Mouse (Mus musculus) lung, postnatal 0 days (tissue): ENCODE measurements around the gene Ttll9. TPM values are rescaled to one million over a fixed set of nuclear protein-coding genes. Genes with fewer than 3 reads are reported as not detected.
A peak's percentile ranks its signal among the peaks of the same experiment; 100 is the strongest.

ENCODE experiments used
- ATAC-seq: fragments of 200-750 bp; cut with Nextera tagmentation; 2 replicates; pipeline ENCODE4 v1.8.0; 2017; ENCODE audit warnings: moderate library complexity
- DNase-seq: peaks from one replicate; pipeline ENCODE4 v3.0.0-alpha.2; 2016; ENCODE audit warnings: low spot score
- H3K27ac ChIP-seq: fragments of 300-500 bp; sonication (generic); 2 replicates; pipeline ENCODE4 v1.5.1; 2014; ENCODE audit warnings: antibody characterized with exemption, mild to moderate bottlenecking, low read length, mixed read lengths
- H3K27me3 ChIP-seq: fragments of 300-500 bp; sonication (generic); replicated peaks from 2 replicates; pipeline ENCODE4 v1.6.1; 2014; ENCODE audit warnings: low read length, mixed read lengths; ENCODE audit not compliant: insufficient read depth
- H3K36me3 ChIP-seq: fragments of 300-500 bp; sonication (generic); 2 replicates; pipeline ENCODE4 v1.6.1; 2014; ENCODE audit warnings: low read length, mixed read lengths; ENCODE audit not compliant: insufficient read depth
- H3K4me1 ChIP-seq: fragments of 300-500 bp; sonication (generic); 2 replicates; pipeline ENCODE4 v1.6.1; 2014; ENCODE audit warnings: antibody characterized with exemption, low read depth, low read length, mixed read lengths; ENCODE audit not compliant: insufficient read depth
- H3K4me2 ChIP-seq: fragments of 300-500 bp; sonication (generic); replicated peaks from 2 replicates; pipeline ENCODE4 v1.6.1; 2014; ENCODE audit warnings: low read depth, mild to moderate bottlenecking, low read length, moderate library complexity, mixed read lengths
- H3K4me3 ChIP-seq: fragments of 300-500 bp; sonication (generic); 2 replicates; pipeline ENCODE4 v1.5.1; 2014; ENCODE audit warnings: low read depth, low read length
- H3K9ac ChIP-seq: fragments of 300-500 bp; sonication (generic); replicated peaks from 2 replicates; pipeline ENCODE4 v1.6.1; 2014; ENCODE audit warnings: low read depth, mild to moderate bottlenecking
- H3K9me3 ChIP-seq: fragments of 300-500 bp; sonication (generic); 2 replicates; pipeline ENCODE4 v1.6.1; 2016; ENCODE audit warnings: low read length, mixed read lengths
- CTCF ChIP-seq: IDR thresholded peaks from 2 replicates; pipeline ENCODE4 v1.5.1; 2016; ENCODE audit warnings: antibody characterized with exemption, mild to moderate bottlenecking
- EP300 ChIP-seq: IDR thresholded peaks from 2 replicates; pipeline ENCODE4 v1.6.1; 2016; ENCODE audit warnings: antibody characterized with exemption, mild to moderate bottlenecking, control low read depth
- WGBS: fragments of 180-500 bp; shearing (Covaris S2); extraction: QIAGEN DNeasy Blood & Tissue Kit; methylation state at CpG from one replicate; pipeline ENCODE4 v1.1.7; 2014; 5-methylcytosine and 5-hydroxymethylcytosine counted together
- polyA plus RNA-seq: library from polyadenylated mRNA; unstranded; fragments of >200 nt; fragmentation: Nextera tagmentation; extraction: Ambion mirVana; gene quantifications from 2 replicates; pipeline ENCODE4 v1.2.1, GENCODE M21; 2015

Gene Ttll9
- polyA plus RNA-seq, 1 experiment from 2014 or later, result 1.1 TPM

DNA sequence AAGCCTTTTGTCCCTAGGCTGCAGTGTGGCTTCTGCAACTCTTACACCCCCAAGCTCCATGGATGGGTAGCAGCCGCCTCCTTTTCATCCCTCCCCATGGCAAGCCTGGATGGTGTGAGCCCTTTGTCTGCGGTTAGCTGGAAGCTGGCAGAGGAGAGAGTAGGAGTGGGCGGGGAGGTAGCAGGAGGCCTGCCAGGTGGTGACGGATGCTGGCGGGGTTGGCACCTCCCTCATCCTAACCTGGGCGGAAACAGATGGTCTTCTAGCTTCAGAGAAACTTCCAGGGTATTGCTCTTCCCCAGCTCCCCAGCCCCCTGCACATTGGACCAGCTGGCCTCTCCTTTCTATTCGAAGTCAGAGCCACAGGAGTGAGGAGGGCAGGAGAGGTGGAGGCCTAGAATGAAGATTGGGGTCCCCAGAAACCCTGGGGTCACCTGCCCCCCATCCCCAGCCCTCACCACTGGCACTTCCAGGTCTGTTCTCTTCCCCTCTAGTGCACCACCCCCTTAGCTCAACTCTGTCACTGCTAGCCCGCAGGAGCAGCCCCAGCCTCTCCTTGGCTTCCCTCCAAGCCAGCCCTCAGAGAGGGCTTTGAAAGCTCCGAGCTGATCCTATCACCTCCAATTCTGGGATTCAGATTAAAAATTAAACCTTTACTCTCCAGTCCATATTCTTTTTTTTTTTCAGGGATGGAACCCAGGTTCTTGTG is 87.2 kb downstream of the Ttll9 start:
- no peak for DNase-seq

GRCm38 (mm10) chr2:153049997-153050358 is 87.7 kb downstream of the Ttll9 start:
- DNase-seq (no peak), ATAC-seq (no peak)
- Histone ChIP-seq H3K4me1 (no peaks in the 10 kb centered on the region), H3K4me2 (no peak overlapping the region), H3K36me3 (no peaks in the 10 kb centered on the region), H3K27ac (no peak overlapping the region), H3K4me3 (no peak overlapping the region), H3K9ac (no peak overlapping the region), H3K9me3 (no peaks in the 10 kb centered on the region), H3K27me3 (peaks cover 16% of the 10 kb centered on the region; the same call in 1 of the 2 replicates)
- TF ChIP-seq EP300 (no peak), CTCF (no peak)
- WGBS, result 63% methylated on average over 4 of the region's 4 CpGs

More for the DNA sequence above, 87.2 kb downstream of the Ttll9 start:
- Histone ChIP-seq H3K9me3 (no peaks in the 10 kb centered on the region), H3K27ac (no peak overlapping the region), H3K4me2 (no peak overlapping the region), H3K4me3 (no peak overlapping the region), H3K27me3 (peaks cover 16% of the 10 kb centered on the region; the same call in 1 of the 2 replicates), H3K4me1 (no peaks in the 10 kb centered on the region), H3K36me3 (no peaks in the 10 kb centered on the region), H3K9ac (no peak overlapping the region)
- no peak for TF ChIP-seq EP300
- TF ChIP-seq CTCF, result no peak
- no peak for ATAC-seq
- WGBS, result 24% methylated on average over 9 of the region's 9 CpGs

GRCm38 (mm10) chr2:153051095-153051494 is 88.8 kb downstream of the Ttll9 start:
- TF ChIP-seq CTCF, result no peak
- no peak for TF ChIP-seq EP300
- no peak overlapping the region for H3K27ac ChIP-seq
- no peak overlapping the region for H3K4me3 ChIP-seq
- H3K4me2 ChIP-seq, result no peak overlapping the region
- peaks cover 16% of the 10 kb centered on the region; the same call in 1 of the 2 replicates for H3K27me3 ChIP-seq
- no peak overlapping the region for H3K9ac ChIP-seq
- ATAC-seq (no peak), DNase-seq (no peak)
- H3K36me3 ChIP-seq, result no peaks in the 10 kb centered on the region
- no peaks in the 10 kb centered on the region for H3K9me3 ChIP-seq
- WGBS, result 73% methylated on average over 6 of the region's 6 CpGs
- no peaks in the 10 kb centered on the region for H3K4me1 ChIP-seq

- no peaks in the 10 kb centered on the region for H3K36me3 ChIP-seq
- H3K4me1 ChIP-seq, result no peaks in the 10 kb centered on the region
- ATAC-seq, result no peak
- peaks cover 16% of the 10 kb centered on the region; the same call in 1 of the 2 replicates for H3K27me3 ChIP-seq
- H3K9me3 ChIP-seq, result no peaks in the 10 kb centered on the region
- DNase-seq, result no peak
- H3K27ac ChIP-seq, result no peak overlapping the region
- no peak overlapping the region for H3K4me3 ChIP-seq
- H3K9ac ChIP-seq, result no peak overlapping the region
- WGBS, result 71% methylated on average over 9 of the region's 9 CpGs
- TF ChIP-seq CTCF (no peak), EP300 (no peak)
- H3K4me2 ChIP-seq, result no peak overlapping the region
These were observed 89.3 kb downstream of the Ttll9 start for GRCm38 (mm10) chr2:153051537-153051936.

- TF ChIP-seq EP300 (no peak), CTCF (peak; percentile 20; the same call in 1 of the 2 replicates)
- no peak overlapping the region for H3K9ac ChIP-seq
- H3K9me3 ChIP-seq, result no peaks in the 10 kb centered on the region
- no peak overlapping the region for H3K4me2 ChIP-seq
- WGBS, result 9% methylated on average over 26 of the region's 30 CpGs
- no peak overlapping the region for H3K4me3 ChIP-seq
- no peaks in the 10 kb centered on the region for H3K4me1 ChIP-seq
- no peak overlapping the region for H3K27ac ChIP-seq
- H3K27me3 ChIP-seq, result peaks cover 16% of the 10 kb centered on the region; the same call in 1 of the 2 replicates
- H3K36me3 ChIP-seq, result no peaks in the 10 kb centered on the region
- DNase-seq (no peak), ATAC-seq (no peak)
These were observed 90.5 kb downstream of the Ttll9 start for GRCm38 (mm10) chr2:153052700-153053351.

GRCm38 (mm10) chr2:153053896-153054295 is 91.6 kb downstream of the Ttll9 start:
- H3K9ac ChIP-seq, result no peak overlapping the region
- ATAC-seq (no peak), DNase-seq (no peak)
- TF ChIP-seq EP300 (no peak), CTCF (no peak)
- H3K27ac ChIP-seq, result no peak overlapping the region
- peaks cover 16% of the 10 kb centered on the region; the same call in 1 of the 2 replicates for H3K27me3 ChIP-seq
- no peaks in the 10 kb centered on the region for H3K36me3 ChIP-seq
- no peak overlapping the region for H3K4me2 ChIP-seq
- H3K9me3 ChIP-seq, result no peaks in the 10 kb centered on the region
- WGBS, result 83% methylated on average over 8 of the region's 8 CpGs
- no peak overlapping the region for H3K4me3 ChIP-seq
- H3K4me1 ChIP-seq, result no peaks in the 10 kb centered on the region
